Mouse (Mus musculus) liver, adult 2 months (tissue): Measurements from ENCODE around the gene Izumo1r. TPM values are rescaled to one million over a fixed set of nuclear protein-coding genes. Genes with fewer than 3 reads are reported as not detected.

Experiments used
- DNase-seq: peaks from one replicate; pipeline ENCODE4 v3.0.0-alpha.2; 2011; ENCODE audit warnings: low read depth, low spot score; ENCODE audit errors: extremely low read depth
- H3K27ac ChIP-seq: fragments of 200-500 bp; replicated peaks from 2 replicates; pipeline ENCODE4 v1.5.1; 2012; ENCODE audit warnings: low read depth, mild to moderate bottlenecking, control low read depth, inconsistent platforms, low read length; ENCODE audit not compliant: insufficient read depth
- H3K27me3 ChIP-seq: fragments of 200-500 bp; 2 replicates; pipeline ENCODE4 v1.6.1; 2012; ENCODE audit warnings: mild to moderate bottlenecking, moderate library complexity, low read length, inconsistent platforms; ENCODE audit not compliant: control insufficient read depth, insufficient read depth
- H3K36me3 ChIP-seq: fragments of 200-500 bp; 2 replicates; pipeline ENCODE4 v1.6.1; 2012; ENCODE audit warnings: low read length, inconsistent platforms; ENCODE audit not compliant: control insufficient read depth, insufficient read depth
- H3K4me1 ChIP-seq: fragments of 200-500 bp; 2 replicates; pipeline ENCODE4 v1.6.1; 2011; ENCODE audit warnings: low read length; ENCODE audit not compliant: control insufficient read depth, insufficient read depth
- H3K4me3 ChIP-seq: fragments of 200-500 bp; 2 replicates; pipeline ENCODE4 v1.5.1; 2011; ENCODE audit warnings: low read depth, mild to moderate bottlenecking, control low read depth, low read length, moderate library complexity; ENCODE audit not compliant: insufficient read depth
- H3K79me2 ChIP-seq: fragments of 200-500 bp; 2 replicates; pipeline ENCODE4 v1.6.1; 2012; ENCODE audit warnings: inconsistent platforms, mild to moderate bottlenecking, low read length, moderate library complexity; ENCODE audit not compliant: control insufficient read depth, insufficient read depth
- H3K9ac ChIP-seq: fragments of 200-500 bp; 2 replicates; pipeline ENCODE4 v1.6.1; 2012; ENCODE audit warnings: low read depth, mild to moderate bottlenecking, control low read depth, inconsistent platforms, low read length
- CTCF ChIP-seq: fragments of 200-500 bp; IDR thresholded peaks from 2 replicates; pipeline ENCODE4 v1.5.1; 2011; ENCODE audit warnings: low read depth, low read length, control low read depth
- POLR2A ChIP-seq: fragments of 200-500 bp; IDR thresholded peaks from 2 replicates; pipeline ENCODE4 v1.6.1; 2011; ENCODE audit warnings: low read length, control low read depth; ENCODE audit not compliant: insufficient read depth; ENCODE audit errors: extremely low read depth
- WGBS: fragments of 180-500 bp; shearing (Covaris S2); methylation state at CpG from one replicate; pipeline ENCODE4 v1.1.7; 2018; 5-methylcytosine and 5-hydroxymethylcytosine counted together
- polyA plus RNA-seq: library from polyadenylated mRNA; depleted of rRNA; stranded (reverse); fragments of >200 nt; gene quantifications from 2 replicates; pipeline ENCODE4 v1.2.3, GENCODE M21; 2012; rRNA removed
- total RNA-seq: library from RNA; depleted of rRNA; stranded (reverse); fragments of >200 nt; gene quantifications from 2 replicates; pipeline ENCODE4 v1.2.3, GENCODE M21; 2014; rRNA removed

The Izumo1r gene
- total and polyA plus RNA-seq, 2 experiments = 0.20 TPM; not detected in 1

GRCm38 (mm10) chr9:14843901-14844300 is 59.8 kb downstream of the Izumo1r start:
- Histone ChIP-seq H3K36me3 (no peaks in the 10 kb centered on the region), H3K4me3 (no peak overlapping the region), H3K27ac (no peak overlapping the region), H3K79me2 (no peaks in the 10 kb centered on the region), H3K4me1 (no peaks in the 10 kb centered on the region), H3K27me3 (no peaks in the 10 kb centered on the region), H3K9ac (no peak overlapping the region)
- DNase-seq = no peak
- TF ChIP-seq POLR2A (no peak), CTCF (no peak)
- WGBS = 98% methylated on average over 3 of the region's 3 CpGs

GRCm38 (mm10) chr9:14843311-14843857 is 60.4 kb downstream of the Izumo1r start:
- 92% methylated on average over 6 of the region's 6 CpGs for WGBS
- H3K9ac ChIP-seq = no peak overlapping the region
- H3K36me3 ChIP-seq = no peaks in the 10 kb centered on the region

GRCm38 (mm10) chr9:14841878-14842761 is 61.6 kb downstream of the Izumo1r start:
- no peak for TF ChIP-seq CTCF
- TF ChIP-seq POLR2A = no peak
- 0 out of 2 replicates have a peak, but pooled peaks cover under 1% of the 10 kb centered on the region for H3K36me3 ChIP-seq
- H3K4me3 ChIP-seq = no peak overlapping the region
- no peaks in the 10 kb centered on the region for H3K27me3 ChIP-seq
- no peak overlapping the region for H3K9ac ChIP-seq
- 86% methylated on average over 10 of the region's 10 CpGs for WGBS
- no peaks in the 10 kb centered on the region for H3K79me2 ChIP-seq
- H3K27ac ChIP-seq = no peak overlapping the region
- peak; percentile 18 for DNase-seq
- H3K4me1 ChIP-seq = no peaks in the 10 kb centered on the region

More at GRCm38 (mm10) chr9:14843311-14843857, 60.4 kb downstream of the Izumo1r start:
- Histone ChIP-seq H3K27ac (no peak overlapping the region), H3K79me2 (no peaks in the 10 kb centered on the region), H3K4me3 (no peak overlapping the region), H3K27me3 (no peaks in the 10 kb centered on the region), H3K4me1 (no peaks in the 10 kb centered on the region)
- DNase-seq = no peak
- TF ChIP-seq CTCF (no peak), POLR2A (no peak)

GRCm38 (mm10) chr9:14839970-14840369 is 63.8 kb downstream of the Izumo1r start:
- H3K36me3 ChIP-seq = 0 out of 2 replicates have a peak, but pooled peaks cover 2% of the 10 kb centered on the region
- WGBS = 92% methylated on average over 5 of the region's 5 CpGs
- no peak overlapping the region for H3K4me3 ChIP-seq
- H3K27me3 ChIP-seq = no peaks in the 10 kb centered on the region
- H3K27ac ChIP-seq = no peak overlapping the region
- TF ChIP-seq POLR2A (no peak), CTCF (no peak)
- H3K79me2 ChIP-seq = no peaks in the 10 kb centered on the region
- no peaks in the 10 kb centered on the region for H3K4me1 ChIP-seq
- no peak for DNase-seq
- H3K9ac ChIP-seq = no peak overlapping the region

- no peak for TF ChIP-seq POLR2A
Observed at GRCm38 (mm10) chr9:14839527-14839926, 64.2 kb downstream of the Izumo1r start.

More at GRCm38 (mm10) chr9:14839527-14839926, 64.2 kb downstream of the Izumo1r start:
- no peak overlapping the region for H3K27ac ChIP-seq
- no peak for DNase-seq
- no peaks in the 10 kb centered on the region for H3K79me2 ChIP-seq
- no peaks in the 10 kb centered on the region for H3K4me1 ChIP-seq
- H3K9ac ChIP-seq = no peak overlapping the region
- no peaks in the 10 kb centered on the region for H3K27me3 ChIP-seq
- no peak overlapping the region for H3K4me3 ChIP-seq
- 66% methylated on average over 7 of the region's 7 CpGs for WGBS
- 0 out of 2 replicates have a peak, but pooled peaks cover 2% of the 10 kb centered on the region for H3K36me3 ChIP-seq

Other genes starting within 250 kb of the Izumo1r start
- not detected in 2 replicates for gene Piwil4, start 163.2 kb downstream of the Izumo1r start, total RNA-seq
- gene Piwil4, start 163.2 kb downstream of the Izumo1r start, polyA plus RNA-seq = not detected in 2 replicates
- gene Fut4, start 151.6 kb downstream of the Izumo1r start, total RNA-seq = 0.07 and 0.18 TPM in 2 replicates
- 0.05 and 0.17 TPM in 2 replicates for gene Fut4, start 151.6 kb downstream of the Izumo1r start, polyA plus RNA-seq
- not detected in 2 replicates for gene 1700012B09Rik, start 132.9 kb downstream of the Izumo1r start, total RNA-seq
- not detected in 2 replicates for gene 1700012B09Rik, start 132.9 kb downstream of the Izumo1r start, polyA plus RNA-seq
- gene Mre11a, start 119.3 kb downstream of the Izumo1r start, total RNA-seq = 4.0 and 5.7 TPM in 2 replicates
- 1.6 TPM in 2 replicates for gene Mre11a, start 119.3 kb downstream of the Izumo1r start, polyA plus RNA-seq
- 9.0 and 9.4 TPM in 2 replicates for gene Ankrd49, start 119.1 kb downstream of the Izumo1r start, total RNA-seq
- gene Ankrd49, start 119.1 kb downstream of the Izumo1r start, polyA plus RNA-seq = 3.6 and 3.7 TPM in 2 replicates
- gene Gpr83, start 43.7 kb downstream of the Izumo1r start, total RNA-seq = not detected in 2 replicates
- not detected in 2 replicates for gene Gpr83, start 43.7 kb downstream of the Izumo1r start, polyA plus RNA-seq
- 1.0 and 1.7 TPM in 2 replicates for gene Panx1, start 141.5 kb upstream of the Izumo1r start, total RNA-seq
- 0.88 and 1.0 TPM in 2 replicates for gene Panx1, start 141.5 kb upstream of the Izumo1r start, polyA plus RNA-seq
- under 0.01 TPM in 1 of 2 replicates, not detected in the other for gene Hephl1, start 208.2 kb upstream of the Izumo1r start, total RNA-seq
- not detected in 2 replicates for gene Hephl1, start 208.2 kb upstream of the Izumo1r start, polyA plus RNA-seq